Mouse (Mus musculus) cerebellum, adult 18-20 months (tissue): Measurements from ENCODE around the gene Eef2k.
"Not testable (repeated sequence)": the region's sequence is repeated elsewhere in the genome, so short reads cannot be mapped to it uniquely, and the experiment has no call there.

Experiments used
- DNase-seq, 2 experiments: peaks; one replicate each; pipeline ENCODE4 v3.0.0; 2021

The Eef2k gene

DNA sequence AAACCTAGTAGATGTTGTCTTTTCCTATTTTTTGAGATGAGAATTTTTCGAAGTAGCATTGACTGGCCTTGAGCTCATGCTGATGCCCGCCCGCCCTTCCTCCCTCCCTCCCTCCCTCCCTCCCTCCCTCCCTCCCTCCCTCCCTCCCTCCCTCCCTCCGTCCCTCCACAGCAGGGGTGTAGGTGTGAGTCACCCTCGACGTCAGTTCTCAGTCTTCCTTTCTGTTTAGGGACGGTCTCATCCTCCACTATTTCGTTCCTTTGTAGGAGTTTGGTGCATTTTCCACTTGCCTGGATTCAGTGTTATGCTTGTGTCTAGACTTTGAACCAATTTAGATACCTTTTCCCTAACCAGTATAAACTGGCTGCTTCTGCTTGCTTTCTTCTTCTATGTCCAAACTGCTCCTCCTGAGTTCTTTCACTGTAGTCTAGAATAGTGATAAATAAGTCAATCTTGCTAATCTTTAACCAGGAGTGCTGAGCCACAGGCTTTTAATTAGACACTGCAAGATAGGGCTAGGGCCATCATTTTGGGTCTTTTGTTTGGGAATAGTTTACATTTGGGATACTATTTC, 101.4 kb downstream of the Eef2k start:
- no peak for DNase-seq

DNA sequence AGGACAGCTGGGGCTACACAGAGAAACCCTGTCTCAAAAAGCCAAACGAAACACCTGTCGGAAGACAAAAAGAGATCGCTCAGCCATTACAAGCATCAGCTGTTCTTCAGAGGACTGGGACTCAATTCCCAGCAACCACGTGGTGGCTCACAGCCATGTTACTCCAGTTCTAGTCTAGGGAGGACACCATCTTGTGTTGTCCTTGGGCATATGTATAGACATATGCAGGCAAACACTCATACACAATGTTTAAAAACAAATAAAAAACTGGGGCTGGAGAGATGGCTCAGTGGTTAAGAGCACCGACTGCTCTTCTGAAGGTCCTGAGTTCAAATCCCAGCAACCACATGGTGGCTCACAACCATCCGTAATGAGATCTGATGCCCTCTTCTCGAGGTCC, 111.0 kb downstream of the Eef2k start:
- DNase-seq, result not testable (repeated sequence)
